Mouse (Mus musculus): ENCODE data around the gene Tspan15. TPM values are rescaled to one million over a fixed set of nuclear protein-coding genes. Genes with fewer than 3 reads are reported as not detected.

Gene Tspan15
- polyA plus RNA-seq (2012): 0.35 and 0.45 TPM in 2 replicates

DNA sequence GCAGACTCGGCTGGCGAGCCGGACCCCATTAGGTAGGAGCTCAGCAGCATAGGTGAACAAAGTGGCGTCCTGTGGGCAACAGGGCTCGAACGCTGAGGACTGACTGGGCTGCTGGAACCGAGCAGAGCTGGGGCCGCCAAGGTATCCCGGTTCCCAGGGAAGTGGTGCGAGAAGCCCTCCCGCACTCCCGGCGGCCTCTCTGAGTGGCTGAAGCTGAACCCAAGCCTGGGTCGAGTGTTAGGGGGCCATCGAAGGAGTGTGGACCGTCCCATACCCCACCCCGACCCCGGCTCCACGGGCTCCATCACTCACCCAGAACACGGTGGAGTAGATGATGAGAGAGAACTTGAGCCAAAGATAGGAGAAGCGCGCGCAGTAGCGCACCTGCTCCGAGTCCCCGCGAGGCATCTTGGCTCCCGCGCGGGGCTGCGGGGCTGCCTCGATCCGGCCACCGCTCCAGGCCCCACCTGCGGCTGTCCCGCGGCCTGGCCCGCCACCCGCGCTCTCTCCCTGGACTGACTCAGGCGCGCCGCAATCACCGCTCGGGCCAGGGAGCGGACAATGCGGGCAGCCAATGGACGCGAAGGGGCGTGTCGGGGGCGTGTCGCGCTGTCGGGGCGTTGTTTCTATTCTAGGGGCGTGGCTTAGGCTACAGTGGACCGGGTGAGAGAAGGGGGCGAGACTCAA is at the start of gene Tspan15:
TSS of gene Tspan15 (minus strand) at position 544 of the 687 bp plus-strand sequence.

DNA sequence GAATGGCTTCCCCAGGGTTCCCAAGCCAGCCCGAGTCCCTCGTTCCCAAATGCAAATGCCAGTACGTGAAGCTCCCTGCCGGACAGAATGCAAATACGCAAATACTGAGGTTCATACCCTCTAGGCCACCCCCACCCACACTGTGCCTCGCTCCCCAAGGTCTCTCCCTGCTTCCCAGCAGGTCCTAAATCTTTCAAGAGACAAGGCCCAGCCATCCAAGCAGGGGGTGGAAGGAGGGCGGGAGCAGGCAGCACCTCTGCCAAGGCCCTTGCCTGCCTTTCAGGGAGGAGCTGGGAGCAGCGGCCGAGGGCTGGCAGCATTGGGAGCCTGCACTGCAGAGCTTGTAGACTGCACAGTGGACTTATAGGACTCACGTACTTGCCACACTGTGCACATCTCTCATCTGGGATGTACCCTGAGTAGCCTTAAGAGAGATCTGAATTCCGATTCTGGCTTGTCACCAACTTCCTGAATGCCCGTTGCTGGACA is 21.0 kb upstream of the Tspan15 start, which contains the start of gene Tacr2:
TSS of gene Tacr2 (plus strand) at position 439 of the 489 bp plus-strand sequence.

DNA sequence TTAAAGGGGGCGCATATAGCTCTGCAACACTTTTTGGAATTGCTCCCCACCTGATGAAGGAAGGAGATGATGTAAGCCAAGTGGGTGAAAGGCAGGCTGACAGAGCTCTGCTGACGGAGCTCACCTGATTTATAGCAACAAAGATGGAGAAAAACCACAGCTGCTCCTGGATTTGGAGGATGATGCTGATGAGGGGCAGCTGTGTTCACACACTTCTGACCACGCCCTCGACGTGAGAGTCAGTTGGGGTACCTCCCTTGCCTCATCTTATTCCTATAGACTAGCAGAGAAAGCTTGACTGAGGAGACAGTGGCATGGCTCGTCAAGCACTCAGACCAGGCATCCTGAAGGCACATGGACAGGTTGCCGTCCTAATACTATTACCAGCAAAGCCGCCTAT is 87.2 kb downstream of the Tspan15 start, which contains the start of gene Fam241b:
TSS of gene Fam241b (minus strand) at position 101 of the 400 bp plus-strand sequence.

Other genes starting within 250 kb of the Tspan15 start
- not detected in 2 replicates for gene Neurog3, start 98.2 kb downstream of the Tspan15 start, polyA plus RNA-seq (2012)
- gene Fam241b, start 87.3 kb downstream of the Tspan15 start, polyA plus RNA-seq (2012): 0.28 and 0.40 TPM in 2 replicates
- gene Tacr2, start 21.2 kb upstream of the Tspan15 start, polyA plus RNA-seq (2012): not detected in 2 replicates
- gene Hk1, start 148.7 kb upstream of the Tspan15 start, polyA plus RNA-seq (2012): 254 and 322 TPM in 2 replicates
- 0.02 TPM in 1 of 2 replicates, not detected in the other for gene Hkdc1, start 191.2 kb upstream of the Tspan15 start, polyA plus RNA-seq (2012)
- gene 4930507D05Rik, start 218.2 kb upstream of the Tspan15 start, polyA plus RNA-seq (2012): 0.18 and 0.41 TPM in 2 replicates
- 18.6 and 27.3 TPM in 2 replicates for gene Supv3l1, start 218.5 kb upstream of the Tspan15 start, polyA plus RNA-seq (2012)

Measured in megakaryocyte-erythroid progenitor cell, adult 5 weeks (primary cell).